Mouse (Mus musculus): ENCODE results near the gene Stkld1. TPM values are rescaled to one million over a fixed set of nuclear protein-coding genes. Genes with fewer than 3 reads are reported as not detected.

Gene Stkld1
- total RNA-seq, 1 experiment from 2014 or later = 0.33 TPM

DNA sequence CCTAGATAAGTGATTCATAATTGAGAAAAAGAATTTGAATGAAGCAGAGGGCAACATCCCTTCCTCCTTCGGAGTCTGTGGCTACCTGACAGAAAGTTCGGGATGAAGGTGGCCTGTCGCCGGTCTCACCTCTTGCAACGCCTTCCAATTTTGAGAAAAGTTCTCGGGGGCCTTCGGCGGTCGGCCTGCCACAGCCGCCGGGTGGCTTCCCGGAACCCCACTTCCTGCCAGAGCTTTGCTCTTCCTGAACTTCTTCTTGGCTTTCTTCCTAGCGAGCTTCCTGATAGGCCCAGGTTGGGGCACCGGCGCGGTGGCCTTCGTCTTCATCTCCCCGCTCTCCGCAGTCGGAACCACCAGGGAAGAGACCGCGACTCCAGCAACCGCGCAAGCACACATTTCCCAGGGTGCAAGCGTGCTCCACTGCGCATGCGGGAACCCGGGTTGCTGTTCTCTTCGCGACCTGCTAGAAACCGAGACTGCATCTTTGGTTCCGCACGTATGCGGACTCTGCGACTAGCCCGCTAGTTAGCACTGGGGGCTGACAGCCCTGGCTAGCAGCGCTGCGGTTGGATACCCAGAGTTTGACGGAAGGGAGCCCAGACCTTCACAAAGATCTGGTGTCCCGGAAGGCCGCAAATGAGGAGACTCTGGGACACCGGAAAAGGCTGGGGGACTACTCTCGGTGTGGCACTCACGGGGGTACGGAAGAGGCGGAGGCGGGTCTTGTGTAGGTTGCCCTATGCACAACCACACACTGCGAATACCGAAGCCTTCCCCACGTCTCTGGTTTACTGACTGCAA, 30.3 kb downstream of the Stkld1 start, which contains the start of gene Rexo4:
Gene Rexo4 (minus strand): TSS at position 464 of the 801 bp plus-strand sequence.
- peak; percentile 94 for DNase-seq

DNA sequence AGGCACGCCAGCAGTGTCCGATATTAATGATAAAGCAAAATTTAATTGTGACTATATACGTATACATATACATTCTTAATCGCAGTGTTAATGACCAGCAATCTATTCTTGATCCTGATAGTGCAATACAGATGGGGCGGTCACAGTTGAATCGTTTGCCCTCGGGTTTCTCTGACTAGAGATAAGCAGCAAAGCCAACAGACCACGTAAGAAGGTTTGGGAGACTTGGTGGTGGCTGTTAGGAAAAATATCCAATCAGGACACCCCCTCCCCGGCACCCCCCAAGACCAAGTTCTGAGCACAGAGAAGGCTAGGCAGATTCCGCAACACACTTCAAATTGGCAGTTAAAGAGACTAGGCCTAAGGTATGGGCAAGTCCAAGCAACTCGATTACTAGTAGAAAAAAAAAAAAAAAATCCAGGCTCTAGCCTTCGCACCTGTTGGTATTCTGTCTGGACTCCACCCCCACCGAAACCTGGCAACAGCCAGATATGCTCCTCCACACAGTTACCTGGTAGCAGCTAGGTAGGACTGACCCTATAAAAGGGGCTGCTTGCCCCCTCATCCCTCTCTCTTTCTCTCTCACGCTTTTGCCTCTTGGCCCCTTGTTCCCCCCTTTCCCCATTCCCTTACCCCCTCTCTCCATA, 31.0 kb downstream of the Stkld1 start:
- no peak for DNase-seq

DNA sequence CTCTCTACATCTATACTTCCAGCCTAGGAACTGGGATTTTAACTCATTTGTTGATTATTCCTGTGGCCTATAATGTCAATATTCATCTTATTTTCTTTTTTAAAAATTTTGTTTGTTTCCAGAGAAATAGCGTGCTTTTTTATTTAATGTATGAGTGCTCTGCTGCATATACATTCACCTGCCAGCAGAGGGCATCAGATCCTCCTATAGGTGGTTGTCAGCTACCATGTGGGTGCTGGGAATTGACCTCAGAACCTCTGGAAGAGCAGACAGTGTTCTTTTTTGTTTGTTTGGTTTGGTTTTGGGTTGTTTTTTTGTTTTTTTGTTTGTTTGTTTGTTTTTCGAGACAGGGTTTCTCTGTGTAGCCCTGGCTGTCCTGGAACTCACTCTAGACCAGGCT, 33.4 kb downstream of the Stkld1 start:
- no peak for DNase-seq

DNA sequence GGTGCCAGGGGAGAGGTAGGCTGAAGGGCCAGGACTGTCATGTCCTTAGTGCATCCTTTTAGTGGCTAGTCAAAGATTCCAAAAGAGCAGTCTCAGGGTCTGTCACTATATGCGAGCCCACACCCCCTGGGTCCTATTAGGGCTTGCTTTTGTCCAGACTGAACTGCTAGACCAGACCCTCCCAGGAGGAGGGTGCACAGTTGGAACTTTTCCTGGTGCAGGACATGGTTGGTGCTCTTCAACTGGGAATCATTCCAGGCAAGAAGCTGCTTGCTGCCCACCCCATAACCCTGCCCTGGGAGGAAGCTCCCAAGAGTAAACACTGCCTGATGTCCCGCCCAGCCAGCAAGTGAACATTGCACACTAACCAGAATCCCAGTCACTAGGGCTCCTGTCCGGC, 39.3 kb downstream of the Stkld1 start, which contains the start of gene Adamts13:
Gene Adamts13 (plus strand): TSS at position 301 of the 400 bp plus-strand sequence.
- no peak for DNase-seq

DNA sequence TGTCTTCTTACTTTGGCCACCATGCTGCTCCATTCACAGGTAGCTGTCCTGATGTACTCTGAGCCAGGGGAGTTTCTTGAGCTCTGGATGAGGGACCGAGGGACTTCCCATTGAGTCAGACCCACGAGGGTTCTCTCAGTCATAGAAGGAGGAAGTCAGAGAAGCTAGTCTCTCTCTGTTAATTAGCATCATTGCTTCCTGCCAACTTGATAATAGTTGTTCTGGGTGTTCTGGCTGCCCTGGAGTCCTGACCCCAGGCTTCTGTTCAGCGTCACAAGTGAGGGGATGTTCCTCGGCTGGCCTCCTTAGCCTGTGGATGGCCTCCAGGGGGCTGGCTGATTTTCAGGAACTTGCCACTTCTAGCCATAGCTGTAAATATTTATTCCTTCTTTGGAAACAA, 40.1 kb downstream of the Stkld1 start:
- no peak for DNase-seq

DNA sequence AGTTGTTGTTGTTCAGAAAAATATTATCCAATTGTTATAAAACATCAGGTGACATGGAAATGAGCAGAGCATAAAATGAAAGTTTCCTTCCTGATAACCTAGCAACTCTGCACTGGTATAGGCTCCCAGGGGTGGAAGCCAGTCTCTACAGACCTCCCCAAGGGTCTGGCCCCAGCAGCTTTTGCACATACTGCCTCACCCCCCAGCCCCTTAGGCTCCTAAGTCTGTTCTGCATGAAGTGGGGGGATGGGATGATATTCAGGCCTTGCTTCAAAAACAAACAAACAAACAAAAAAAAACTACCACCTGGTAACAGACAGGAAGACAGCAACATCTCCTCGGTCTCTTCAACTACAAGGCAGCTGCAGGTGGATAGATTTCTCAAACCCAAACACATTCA, 46.5 kb downstream of the Stkld1 start:
- no peak for DNase-seq

DNA sequence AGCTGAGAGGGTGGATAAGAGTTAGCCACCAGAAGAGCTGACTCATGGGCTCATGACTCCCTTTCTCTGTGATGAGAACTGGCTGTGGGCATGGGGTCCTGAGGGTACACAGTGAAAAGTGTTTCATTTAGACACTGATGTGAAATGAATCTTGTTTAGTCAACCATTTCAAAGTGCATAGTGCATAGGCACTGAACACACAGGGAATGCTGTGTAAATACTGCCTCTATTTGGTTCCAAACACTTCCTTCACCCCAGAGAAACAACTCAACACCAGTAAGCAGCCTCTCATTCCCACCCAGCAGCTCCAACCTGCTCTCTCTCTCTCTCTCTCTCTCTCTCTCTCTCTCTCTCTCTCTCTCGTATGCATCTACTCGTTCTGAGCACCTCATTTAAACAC, 50.3 kb downstream of the Stkld1 start:
- DNase-seq = no peak

DNA sequence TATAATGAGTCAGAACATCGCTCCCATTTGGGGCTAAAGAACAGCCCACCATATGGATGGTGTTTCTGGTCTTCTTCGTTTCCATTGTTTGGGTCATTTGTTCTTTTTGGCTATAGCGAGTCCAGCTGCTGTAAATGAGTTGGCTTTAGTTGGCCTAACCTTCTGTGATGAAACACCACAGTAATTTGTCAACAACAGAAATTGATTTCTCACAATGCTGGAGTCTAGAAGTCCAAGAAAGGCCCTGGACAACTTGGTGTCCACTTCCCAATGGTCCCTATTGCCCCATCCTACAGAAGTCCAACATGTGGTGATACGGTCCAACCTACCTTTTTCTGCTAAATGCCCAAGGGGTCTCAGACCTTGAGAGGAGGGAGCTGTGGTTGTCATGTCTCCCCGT, 50.8 kb downstream of the Stkld1 start:
- DNase-seq = no peak

DNA sequence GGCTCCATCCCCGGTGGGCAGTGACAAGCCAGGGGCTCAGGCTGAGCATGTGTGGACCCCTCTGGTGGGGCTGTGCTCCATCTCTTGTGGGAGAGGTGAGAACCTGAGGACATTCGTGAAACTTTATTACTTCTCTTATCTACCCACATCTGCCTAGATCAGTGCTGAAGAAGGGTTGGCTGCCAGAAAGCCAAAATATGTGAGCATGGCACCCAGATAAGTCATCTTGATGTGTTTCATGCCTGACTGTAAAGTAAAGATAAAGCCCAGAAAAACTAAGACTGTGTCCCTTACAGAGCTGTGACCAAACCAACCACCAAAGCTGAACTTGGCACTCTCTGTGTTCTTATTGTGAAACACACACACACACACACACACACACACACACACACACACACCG, 60.1 kb downstream of the Stkld1 start:
- no peak for DNase-seq

DNA sequence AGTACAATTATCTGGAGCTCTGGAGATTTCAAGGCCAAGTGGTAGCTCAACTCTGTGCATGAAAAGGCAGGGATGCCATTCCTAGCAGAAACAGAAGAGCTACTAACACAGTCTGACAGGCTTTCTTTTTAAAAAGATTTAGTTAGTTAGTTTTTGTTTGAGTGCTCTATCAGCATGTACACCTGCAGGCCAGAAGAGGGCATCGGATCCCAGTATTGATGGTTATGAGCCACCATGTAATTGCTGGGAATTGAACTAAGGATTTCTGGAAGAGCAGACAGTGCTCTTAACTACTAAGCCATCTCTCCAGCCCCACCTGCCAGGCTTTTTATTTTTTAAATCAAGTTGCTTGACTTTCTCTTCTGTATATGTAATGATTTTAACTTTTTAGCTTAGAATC, 63.7 kb downstream of the Stkld1 start:
- DNase-seq = no peak

DNA sequence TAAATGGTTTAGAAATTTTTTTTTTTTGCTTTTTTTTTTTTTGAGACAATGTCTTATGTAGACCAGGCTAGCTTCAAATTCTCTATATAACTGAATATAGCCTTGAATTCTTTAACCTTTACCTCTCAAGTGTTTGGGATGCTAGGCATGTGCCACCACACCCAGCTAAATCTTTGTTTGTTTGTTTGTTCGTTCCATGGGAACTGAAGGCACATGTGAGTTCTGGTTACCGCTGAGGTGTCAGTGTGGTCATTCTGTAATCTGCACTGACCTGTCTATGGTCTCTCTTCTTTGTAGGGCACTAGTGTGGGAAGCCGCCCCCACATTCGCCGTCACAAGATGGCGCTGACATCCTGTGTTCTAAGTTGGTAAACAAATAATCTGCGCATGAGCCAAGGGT, 64.1 kb downstream of the Stkld1 start:
- DNase-seq = no peak

Other genes starting within 250 kb of the Stkld1 start
- not detected in 2 replicates for gene Abo, start 69.1 kb upstream of the Stkld1 start, total RNA-seq (2021)
- gene Surf6, start 31.2 kb upstream of the Stkld1 start, total RNA-seq (2021) = 32.1 and 33.7 TPM in 2 replicates
- gene Med22, start 23.4 kb upstream of the Stkld1 start, total RNA-seq (2021) = 43.2 and 54.2 TPM in 2 replicates
- gene Rpl7a, start 23.3 kb upstream of the Stkld1 start, total RNA-seq (2021) = 481 and 517 TPM in 2 replicates
- 44.2 and 45.9 TPM in 2 replicates for gene Surf2, start 17.7 kb upstream of the Stkld1 start, total RNA-seq (2021)
- gene Surf1, start 17.5 kb upstream of the Stkld1 start, total RNA-seq (2021) = 109 and 117 TPM in 2 replicates
- gene Surf4, start 119 bp upstream of the Stkld1 start, total RNA-seq (2021) = 152 and 210 TPM in 2 replicates
- 40.5 and 51.1 TPM in 2 replicates for gene Rexo4, start 30.3 kb downstream of the Stkld1 start, total RNA-seq (2021)
- not detected in 2 replicates for gene Adamts13, start 39.4 kb downstream of the Stkld1 start, total RNA-seq (2021)
- gene Cacfd1, start 75.9 kb downstream of the Stkld1 start, total RNA-seq (2021) = 47.5 and 53.5 TPM in 2 replicates
- gene Slc2a6, start 94.0 kb downstream of the Stkld1 start, total RNA-seq (2021) = 0.71 and 0.97 TPM in 2 replicates
- not detected in 2 replicates for gene Mymk, start 138.1 kb downstream of the Stkld1 start, total RNA-seq (2021)
- gene Adamtsl2, start 145.3 kb downstream of the Stkld1 start, total RNA-seq (2021) = 17.4 and 17.9 TPM in 2 replicates
- 1.6 and 2.3 TPM in 2 replicates for gene Fam163b, start 208.4 kb downstream of the Stkld1 start, total RNA-seq (2021)
- gene Dbh, start 231.2 kb downstream of the Stkld1 start, total RNA-seq (2021) = 324 and 373 TPM in 2 replicates

Measured in adrenal gland, postnatal 25 days (tissue).